Mouse (Mus musculus) kidney, adult 2 months (tissue): ENCODE results near the gene Ube4a. TPM values are rescaled to one million over a fixed set of nuclear protein-coding genes. Genes with fewer than 3 reads are reported as not detected.

ENCODE experiments used
- DNase-seq: peaks from one replicate; pipeline ENCODE4 v3.0.0; 2021
- H3K27ac ChIP-seq: fragments of 200-500 bp; 2 replicates; pipeline ENCODE4 v1.5.1; 2012; ENCODE audit warnings: low read depth, low read length, control low read depth, inconsistent platforms; ENCODE audit not compliant: insufficient read depth
- H3K27me3 ChIP-seq: fragments of 200-500 bp; replicated peaks from 2 replicates; pipeline ENCODE4 v1.6.1; 2012; ENCODE audit warnings: mild to moderate bottlenecking, moderate library complexity, low read length, inconsistent platforms; ENCODE audit not compliant: control insufficient read depth, insufficient read depth
- H3K36me3 ChIP-seq: fragments of 200-500 bp; 2 replicates; pipeline ENCODE4 v1.6.1; 2012; ENCODE audit warnings: mild to moderate bottlenecking, moderate library complexity, low read length, inconsistent platforms; ENCODE audit not compliant: control insufficient read depth, insufficient read depth
- H3K4me1 ChIP-seq: fragments of 200-500 bp; 2 replicates; pipeline ENCODE4 v1.6.1; 2011; ENCODE audit warnings: low read length; ENCODE audit not compliant: control insufficient read depth, insufficient read depth
- H3K4me3 ChIP-seq: fragments of 200-500 bp; 2 replicates; pipeline ENCODE4 v1.5.1; 2011; ENCODE audit warnings: mild to moderate bottlenecking, low read depth, low read length, control low read depth; ENCODE audit not compliant: insufficient read depth
- CTCF ChIP-seq: fragments of 200-500 bp; conservative IDR thresholded peaks from 2 replicates; pipeline ENCODE4 v1.5.1; 2011; ENCODE audit warnings: low read depth, mild to moderate bottlenecking, control low read depth, low read length, moderate library complexity, mixed read lengths; ENCODE audit not compliant: insufficient read depth, insufficient read length
- POLR2A ChIP-seq: fragments of 200-500 bp; IDR thresholded peaks from one replicate; pipeline ENCODE4 v1.6.1; 2011; ENCODE audit warnings: low read depth, low read length, control low read depth
- WGBS: fragments of 180-500 bp; shearing (Covaris S2); methylation state at CpG from one replicate; pipeline ENCODE4 v1.1.7; 2018; 5-methylcytosine and 5-hydroxymethylcytosine counted together
- polyA plus RNA-seq: library from polyadenylated mRNA; depleted of rRNA; stranded (reverse); fragments of >200 nt; gene quantifications from 2 replicates; pipeline ENCODE4 v1.2.3, GENCODE M21; 2012; rRNA removed

Ube4a gene
- polyA plus RNA-seq, 1 experiment, result 18.3 TPM

- no peak for DNase-seq
- TF ChIP-seq CTCF (no peak), POLR2A (no peak)
- Histone ChIP-seq H3K27me3 (no peaks in the 10 kb centered on the region), H3K36me3 (no peaks in the 10 kb centered on the region), H3K4me1 (peaks cover 20% of the 10 kb centered on the region), H3K4me3 (peak overlapping the region; percentile 90), H3K27ac (no peak overlapping the region)
- WGBS, result 1% methylated on average over 13 of the region's 13 CpGs
Measured at GRCm38 (mm10) chr9:44879694-44880271, 85.6 kb downstream of the Ube4a start.

- DNase-seq, result no peak
- Histone ChIP-seq H3K4me3 (no peak overlapping the region), H3K27ac (no peak overlapping the region), H3K36me3 (no peaks in the 10 kb centered on the region), H3K27me3 (no peaks in the 10 kb centered on the region), H3K4me1 (peaks cover 23% of the 10 kb centered on the region)
- WGBS, result 26% methylated on average over 9 of the region's 9 CpGs
- TF ChIP-seq CTCF (no peak), POLR2A (no peak)
Measured at GRCm38 (mm10) chr9:44878776-44879500, 86.5 kb downstream of the Ube4a start.

DNA sequence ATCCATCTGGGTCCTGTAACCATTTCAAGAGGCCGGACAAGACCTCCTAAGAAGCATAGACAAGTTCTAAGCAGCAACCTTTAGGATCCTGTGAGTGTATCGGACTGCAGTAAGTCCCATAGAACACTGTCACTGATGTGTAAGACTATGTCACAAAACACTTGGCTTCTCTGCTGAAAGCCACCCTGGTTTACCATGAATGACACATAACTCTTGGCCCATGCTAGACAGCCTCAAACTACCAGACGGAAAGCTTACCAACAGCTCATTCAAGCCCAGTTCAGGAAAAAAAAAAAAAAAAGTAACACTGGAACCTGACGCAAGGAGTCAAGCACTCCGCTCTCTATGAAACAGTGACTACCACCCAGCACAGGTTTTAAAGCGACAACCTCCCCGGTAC is 87.7 kb downstream of the Ube4a start:
- H3K27me3 ChIP-seq, result no peaks in the 10 kb centered on the region
- H3K27ac ChIP-seq, result no peak overlapping the region
- WGBS, result 88% methylated on average over 7 of the region's 7 CpGs
- DNase-seq, result no peak
- no peaks in the 10 kb centered on the region for H3K36me3 ChIP-seq
- H3K4me1 ChIP-seq, result peaks cover 23% of the 10 kb centered on the region
- TF ChIP-seq POLR2A (no peak), CTCF (no peak)
- H3K4me3 ChIP-seq, result no peak overlapping the region

DNA sequence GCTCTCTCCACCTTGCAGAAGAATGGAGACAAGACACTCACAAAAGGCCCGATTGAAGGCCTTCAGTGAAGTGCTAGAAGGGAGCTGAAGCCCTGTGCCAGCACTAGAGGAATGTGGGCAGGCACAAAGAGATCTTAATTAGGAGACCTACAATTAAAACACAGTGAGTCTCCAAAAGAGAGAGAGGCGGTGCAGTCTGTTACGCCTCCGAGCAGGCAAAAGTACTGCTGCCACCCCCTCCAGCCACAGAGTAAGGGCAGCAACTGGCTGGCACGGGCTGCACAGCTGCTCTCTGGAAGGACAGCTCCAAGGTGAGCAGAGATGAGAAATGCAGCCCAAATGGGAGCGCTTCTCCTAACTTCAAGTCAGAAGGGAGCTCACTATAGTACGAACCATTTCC is 89.9 kb downstream of the Ube4a start:
- WGBS, result 31% methylated on average over 7 of the region's 7 CpGs

GRCm38 (mm10) chr9:44874198-44874597 is 91.2 kb downstream of the Ube4a start:
- no peak overlapping the region for H3K27ac ChIP-seq
- TF ChIP-seq CTCF, result no peak
- TF ChIP-seq POLR2A, result no peak

More for the DNA sequence above, 89.9 kb downstream of the Ube4a start:
- H3K4me1 ChIP-seq, result peaks cover 23% of the 10 kb centered on the region
- no peaks in the 10 kb centered on the region for H3K36me3 ChIP-seq
- TF ChIP-seq CTCF, result no peak
- no peak for TF ChIP-seq POLR2A
- H3K27me3 ChIP-seq, result no peaks in the 10 kb centered on the region
- DNase-seq, result peak; percentile 47
- H3K27ac ChIP-seq, result peak overlapping the region; percentile 36; the same call in 1 of the 2 replicates
- no peak overlapping the region for H3K4me3 ChIP-seq

GRCm38 (mm10) chr9:44873665-44874064 is 91.7 kb downstream of the Ube4a start:
- H3K27ac ChIP-seq, result no peak overlapping the region
- DNase-seq, result no peak
- H3K4me1 ChIP-seq, result peaks cover 12% of the 10 kb centered on the region
- no peaks in the 10 kb centered on the region for H3K27me3 ChIP-seq
- 32% methylated on average over 5 of the region's 5 CpGs for WGBS
- TF ChIP-seq POLR2A (no peak), CTCF (no peak)
- H3K36me3 ChIP-seq, result no peaks in the 10 kb centered on the region
- no peak overlapping the region for H3K4me3 ChIP-seq

More at GRCm38 (mm10) chr9:44874198-44874597, 91.2 kb downstream of the Ube4a start:
- Histone ChIP-seq H3K4me1 (peaks cover 12% of the 10 kb centered on the region), H3K36me3 (no peaks in the 10 kb centered on the region), H3K4me3 (no peak overlapping the region), H3K27me3 (no peaks in the 10 kb centered on the region)
- no peak for DNase-seq

Other genes with a start within 250 kb of the Ube4a start
- 37.6 and 46.4 TPM in 2 replicates for gene Phldb1, start 230.4 kb downstream of the Ube4a start, polyA plus RNA-seq
- 42.3 and 50.9 TPM in 2 replicates for gene Arcn1, start 197.8 kb downstream of the Ube4a start, polyA plus RNA-seq
- gene Ift46, start 197.7 kb downstream of the Ube4a start, polyA plus RNA-seq, result 51.0 and 58.8 TPM in 2 replicates
- gene Tmem25, start 166.3 kb downstream of the Ube4a start, polyA plus RNA-seq, result 71.8 and 100 TPM in 2 replicates
- gene Ttc36, start 162.5 kb downstream of the Ube4a start, polyA plus RNA-seq, result 1,516 and 1,584 TPM in 2 replicates
- 12.1 and 13.9 TPM in 2 replicates for gene Kmt2a, start 84.3 kb downstream of the Ube4a start, polyA plus RNA-seq
- 732 and 924 TPM in 2 replicates for gene Atp5l, start 44.9 kb downstream of the Ube4a start, polyA plus RNA-seq
- gene Cd3g, start 14.8 kb upstream of the Ube4a start, polyA plus RNA-seq, result 0.57 and 3.2 TPM in 2 replicates
- 0.19 and 2.9 TPM in 2 replicates for gene Cd3d, start 16.2 kb upstream of the Ube4a start, polyA plus RNA-seq
- 0.52 and 3.6 TPM in 2 replicates for gene Cd3e, start 44.0 kb upstream of the Ube4a start, polyA plus RNA-seq
- 18.8 TPM in 2 replicates for gene Mpzl2, start 74.2 kb upstream of the Ube4a start, polyA plus RNA-seq
- 2.6 TPM in 2 replicates for gene Mpzl3, start 89.6 kb upstream of the Ube4a start, polyA plus RNA-seq
- 0.08 and 0.53 TPM in 2 replicates for gene Jaml, start 113.6 kb upstream of the Ube4a start, polyA plus RNA-seq
- gene Scn2b, start 152.2 kb upstream of the Ube4a start, polyA plus RNA-seq, result 0.45 and 0.58 TPM in 2 replicates
- 13.3 and 13.8 TPM in 2 replicates for gene Scn4b, start 172.8 kb upstream of the Ube4a start, polyA plus RNA-seq
- gene BC049352, start 216.4 kb upstream of the Ube4a start, polyA plus RNA-seq, result 2.7 and 2.9 TPM in 2 replicates
- gene Tmprss4, start 238.5 kb upstream of the Ube4a start, polyA plus RNA-seq, result 1.2 and 1.5 TPM in 2 replicates